Mouse (Mus musculus) kidney, adult 2 months (tissue): ENCODE measurements at regions not wholly inside any gene's neighbourhood (a gene's known extent, or its start where the extent isn't known, plus 50 kb on each side); places are given as distances from the start of the nearest gene placed in this dataset.
"Not testable (repeated sequence)": the region's sequence is repeated elsewhere in the genome, so short reads cannot be mapped to it uniquely, and the experiment has no call there.

Experiments
- CTCF ChIP-seq: fragments of 200-500 bp; conservative IDR thresholded peaks from 2 replicates; pipeline ENCODE4 v1.5.1; 2011; ENCODE audit warnings: low read depth, mild to moderate bottlenecking, control low read depth, low read length, moderate library complexity, mixed read lengths; ENCODE audit not compliant: insufficient read depth, insufficient read length
- POLR2A ChIP-seq: fragments of 200-500 bp; IDR thresholded peaks from one replicate; pipeline ENCODE4 v1.6.1; 2011; ENCODE audit warnings: low read depth, low read length, control low read depth

GRCm38 (mm10) chr1:83964631-83965030 lies 399.3 kb downstream of the Pid1 start:
- TF ChIP-seq POLR2A, CTCF: not testable (repeated sequence)
